Mouse (Mus musculus) retina, adult 2 months (tissue): ENCODE results near the gene Cfap100.
A peak's percentile ranks its signal among the peaks of the same experiment; 100 is the strongest.

Source experiments
- DNase-seq: peaks from one replicate; pipeline ENCODE4 v3.0.0-alpha.2; 2012; ENCODE audit warnings: low read depth, low spot score

Gene Cfap100

GRCm38 (mm10) chr6:90457421-90457820 lies 28.8 kb upstream of the Cfap100 start:
- no peak for DNase-seq

GRCm38 (mm10) chr6:90453751-90454150 lies 25.2 kb upstream of the Cfap100 start:
- DNase-seq: no peak

- DNase-seq: no peak
Measured at GRCm38 (mm10) chr6:90452603-90453002, 24.0 kb upstream of the Cfap100 start.

GRCm38 (mm10) chr6:90451512-90451911 lies 22.9 kb upstream of the Cfap100 start:
- no peak for DNase-seq

GRCm38 (mm10) chr6:90450697-90451096 lies 22.1 kb upstream of the Cfap100 start:
- no peak for DNase-seq

GRCm38 (mm10) chr6:90450179-90450578 lies 21.6 kb upstream of the Cfap100 start:
- DNase-seq: no peak

GRCm38 (mm10) chr6:90446883-90447282 lies 18.3 kb upstream of the Cfap100 start:
- no peak for DNase-seq

- no peak for DNase-seq
Measured at GRCm38 (mm10) chr6:90437041-90437440, 8.4 kb upstream of the Cfap100 start.

GRCm38 (mm10) chr6:90436192-90436907 lies 7.8 kb upstream of the Cfap100 start:
- no peak for DNase-seq

GRCm38 (mm10) chr6:90435195-90435618 lies 6.6 kb upstream of the Cfap100 start:
- DNase-seq: no peak

- no peak for DNase-seq
Measured at GRCm38 (mm10) chr6:90434687-90435086, 6.1 kb upstream of the Cfap100 start.

- no peak for DNase-seq
Measured at GRCm38 (mm10) chr6:90431487-90431886, 2.9 kb upstream of the Cfap100 start.

GRCm38 (mm10) chr6:90429911-90430310 lies 1.3 kb upstream of the Cfap100 start:
- DNase-seq: no peak

- DNase-seq: no peak
Measured at GRCm38 (mm10) chr6:90426003-90426402, 2.6 kb downstream of the Cfap100 start.

- DNase-seq: no peak
Measured at GRCm38 (mm10) chr6:90425361-90425760, 3.2 kb downstream of the Cfap100 start.

- DNase-seq: peak; percentile 38
Measured at GRCm38 (mm10) chr6:90422565-90422964, 6.0 kb downstream of the Cfap100 start.

GRCm38 (mm10) chr6:90411926-90412325 lies 16.7 kb downstream of the Cfap100 start:
- DNase-seq: no peak

- DNase-seq: no peak
Measured at GRCm38 (mm10) chr6:90410972-90411371, 17.6 kb downstream of the Cfap100 start.

- DNase-seq: no peak
Measured at GRCm38 (mm10) chr6:90408632-90409031, 20.0 kb downstream of the Cfap100 start.

- DNase-seq: no peak
Measured at GRCm38 (mm10) chr6:90397291-90397690, 31.3 kb downstream of the Cfap100 start.

GRCm38 (mm10) chr6:90395751-90396150 lies 32.8 kb downstream of the Cfap100 start:
- no peak for DNase-seq

GRCm38 (mm10) chr6:90393948-90394347 lies 34.6 kb downstream of the Cfap100 start:
- no peak for DNase-seq

- DNase-seq: no peak
Measured at GRCm38 (mm10) chr6:90390629-90391028, 38.0 kb downstream of the Cfap100 start.

GRCm38 (mm10) chr6:90381465-90381864 lies 47.1 kb downstream of the Cfap100 start:
- DNase-seq: no peak
